Mouse (Mus musculus): Measurements from ENCODE around the gene Zfp987.
"Not testable (repeated sequence)": the region's sequence is repeated elsewhere in the genome, so short reads cannot be mapped to it uniquely, and the experiment has no call there.

DNA sequence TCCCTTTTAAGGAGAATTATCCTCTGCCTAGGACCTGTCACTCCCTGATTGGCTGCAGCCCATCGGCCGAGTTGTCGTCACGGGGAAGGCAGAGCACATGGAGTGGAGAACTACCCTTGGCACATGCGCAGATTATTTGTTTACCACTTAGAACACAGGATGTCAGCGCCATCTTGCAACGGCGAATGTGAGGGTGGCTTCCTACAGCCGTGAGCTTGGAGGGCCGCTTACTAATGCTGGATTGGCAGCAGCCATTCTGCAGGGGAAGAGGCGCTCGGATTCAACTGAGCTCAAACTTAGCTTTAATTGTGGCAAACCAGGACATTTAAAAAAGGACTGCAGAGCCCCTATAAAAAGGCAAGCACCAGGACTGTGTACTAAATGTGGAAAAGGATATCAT, 35.1 kb upstream of the Zfp987 start:
- TF ChIP-seq POLR2A, CTCF (IDR thresholded peaks at IDR 0.05; ENCODE audit: extremely low read depth, insufficient read depth, low read length): not testable (repeated sequence)

Data from cortical plate, adult 2 months (tissue).